ENCODE assay signal across 15 mouse cellular contexts in the genomic region with DNA sequence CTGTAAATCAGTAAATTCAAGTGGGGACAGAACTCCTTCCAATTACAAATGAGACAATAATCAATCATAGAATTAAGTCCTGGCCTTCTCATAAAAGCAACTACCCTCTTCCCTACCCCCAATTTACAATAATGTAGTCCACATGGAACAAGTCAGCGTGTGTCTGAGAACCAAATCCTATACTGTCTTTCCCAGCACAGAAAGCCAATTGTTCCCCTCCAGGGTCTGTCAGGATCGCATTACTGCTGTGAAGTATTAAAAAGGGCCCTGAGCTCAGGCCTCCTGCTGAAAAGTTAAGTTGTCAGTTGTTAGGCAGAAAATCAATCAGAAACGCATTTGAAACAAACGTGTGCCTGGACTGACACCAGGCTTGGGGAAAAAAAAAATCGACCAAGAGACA.
A peak's percentile ranks its signal among the peaks of the same experiment; 100 is the strongest.
DNase-seq lines count a peak whose midpoint lies in the region; ATAC-seq and TF ChIP-seq lines count a peak whose summit lies in the region.
"Had no signal": no experiment of that assay in that cellular context is flagged by ENCODE, and none has a peak within 500 bp of the region (broad histone marks: within the 10 kb centered on the region; RNA-seq: fewer than 3 reads in every experiment).

No protein-coding gene starts in this region.

- H3K36me3 ChIP-seq in hindbrain, embryonic 12.5 days: no peaks in the 10 kb centered on the region
- no peaks in the 10 kb centered on the region for H3K36me3 ChIP-seq in heart, embryonic 10.5 days
- H3K36me3 ChIP-seq: heart, embryonic 12.5 days; hindbrain, embryonic 15.5 days had no signal

- H3K9ac ChIP-seq in hindbrain, embryonic 12.5 days: no peak overlapping the region
- H3K9ac ChIP-seq: heart, embryonic 12.5 days; hindbrain, embryonic 15.5 days had no signal

- H3K27ac ChIP-seq in hindbrain, embryonic 12.5 days: no peak overlapping the region
- H3K27ac ChIP-seq in heart, embryonic 10.5 days: no peak overlapping the region
- H3K27ac ChIP-seq: hindbrain, embryonic 15.5 days had no signal

- H3K27me3 ChIP-seq in hindbrain, embryonic 12.5 days: peaks cover 10% of the 10 kb centered on the region
- H3K27me3 ChIP-seq in heart, embryonic 10.5 days (ENCODE audit: insufficient read depth, poor library complexity, severe bottlenecking): no peaks in the 10 kb centered on the region
- H3K27me3 ChIP-seq: heart, embryonic 12.5 days; hindbrain, embryonic 15.5 days; Patski had no signal

- no peak for TF ChIP-seq POLR2A in brain, embryonic 14.5 days (IDR thresholded peaks at IDR 0.05; ENCODE audit: borderline replicate concordance, extremely low read depth, insufficient read depth, insufficient read length, poor library complexity, severe bottlenecking)

- peak; percentile 75 for ATAC-seq in hindbrain, embryonic 12.5 days (ENCODE audit: low FRiP score)
- ATAC-seq: Patski had no signal

- H3K4me3 ChIP-seq in hindbrain, embryonic 12.5 days: no peak overlapping the region
- no peak overlapping the region for H3K4me3 ChIP-seq in heart, embryonic 10.5 days
- H3K4me3 ChIP-seq: heart, embryonic 12.5 days; hindbrain, embryonic 15.5 days had no signal

- WGBS in hindbrain, embryonic 12.5 days: 5% methylated on average over 5 of the region's 5 CpGs
- 44% methylated on average over 5 of the region's 5 CpGs for WGBS in heart, embryonic 10.5 days

- no peak for TF ChIP-seq CTCF in brain, embryonic 14.5 days (IDR thresholded peaks at IDR 0.05; ENCODE audit: borderline replicate concordance, extremely low read depth, insufficient read depth, insufficient read length)

- H3K9me3 ChIP-seq in hindbrain, embryonic 12.5 days (replicated peaks): no peaks in the 10 kb centered on the region
- no peaks in the 10 kb centered on the region for H3K9me3 ChIP-seq in heart, embryonic 10.5 days
- H3K9me3 ChIP-seq: heart, embryonic 12.5 days; hindbrain, embryonic 15.5 days had no signal

- peak; percentile 73 for DNase-seq in brain, embryonic 14.5 days (ENCODE audit: low read depth)
- peak; percentile 41 for DNase-seq in embryo, embryonic 11.5 days (ENCODE audit: low read depth, low spot score)
- DNase-seq in mesoderm, embryonic 11.5 days (ENCODE audit: low read depth, low spot score): peak; percentile 74
- DNase-seq in left cerebral cortex, adult 18-20 months (ENCODE audit: low spot score in 2 of 2): no peak
- no peak for DNase-seq in heart, embryonic 10.5 days (ENCODE audit: low spot score)
- DNase-seq in cerebellum, postnatal 14 days: no peak
- DNase-seq in kidney, postnatal 36 days: no peak
- DNase-seq: cerebellum, postnatal 10 days; kidney, postnatal 10 days; lung, postnatal 10 days had no signal

- H3K4me1 ChIP-seq in hindbrain, embryonic 12.5 days: peaks cover 19% of the 10 kb centered on the region
- H3K4me1 ChIP-seq in heart, embryonic 10.5 days: peaks cover 23% of the 10 kb centered on the region

- H3K4me2 ChIP-seq in hindbrain, embryonic 12.5 days (replicated peaks): no peak overlapping the region
- H3K4me2 ChIP-seq: heart, embryonic 12.5 days; hindbrain, embryonic 15.5 days; liver, embryonic 11.5 days had no signal

Comparison
In these comparisons a context has a peak if more than half of its experiments do, and no peak if none do; other contexts are left out.
1. DNase-seq: peak in brain, embryonic 14.5 days (single experiment), embryo, embryonic 11.5 days (single experiment) and mesoderm, embryonic 11.5 days (single experiment); none in left cerebral cortex, adult 18-20 months (0 of 2), heart, embryonic 10.5 days (single experiment), cerebellum, postnatal 14 days (0 of 2) and kidney, postnatal 36 days (0 of 2).